Mouse (Mus musculus) lung, adult 2 months (tissue): ENCODE results near the gene Slc6a1. TPM values are rescaled to one million over a fixed set of nuclear protein-coding genes. Genes with fewer than 3 reads are reported as not detected.

ENCODE experiments used
- DNase-seq: peaks from one replicate; pipeline ENCODE4 v3.0.0; 2022
- H3K4me1 ChIP-seq: fragments of 200-500 bp; 2 replicates; pipeline ENCODE4 v1.6.1; 2011; ENCODE audit warnings: low read length; ENCODE audit not compliant: control insufficient read depth, insufficient read depth
- H3K4me3 ChIP-seq: fragments of 200-500 bp; replicated peaks from 2 replicates; pipeline ENCODE3; 2011; ENCODE audit warnings: low read depth, mild to moderate bottlenecking, control low read depth, low read length; ENCODE audit errors: extremely low read depth
- CTCF ChIP-seq: fragments of 200-500 bp; IDR thresholded peaks from 2 replicates; pipeline ENCODE4 v1.5.1; 2011; ENCODE audit warnings: mild to moderate bottlenecking, low read length, control low read depth; ENCODE audit not compliant: insufficient read depth
- POLR2A ChIP-seq: fragments of 200-500 bp; IDR thresholded peaks from 2 replicates; pipeline ENCODE4 v1.6.1; 2011; ENCODE audit warnings: low read depth, mild to moderate bottlenecking, control low read depth, low read length, borderline replicate concordance; ENCODE audit errors: extremely low read depth
- WGBS: fragments of 180-500 bp; shearing (Covaris S2); methylation state at CpG from one replicate; pipeline ENCODE4 v1.1.7; 2018; 5-methylcytosine and 5-hydroxymethylcytosine counted together
- polyA plus RNA-seq: library from polyadenylated mRNA; depleted of rRNA; stranded (reverse); fragments of >200 nt; gene quantifications from 2 replicates; pipeline ENCODE4 v1.2.3, GENCODE M21; 2012

Gene Slc6a1
- polyA plus RNA-seq, 1 experiment, result 0.24 TPM

GRCm38 (mm10) chr6:114289106-114289505 lies 6.7 kb downstream of the Slc6a1 start:
- TF ChIP-seq CTCF (no peak), POLR2A (no peak)
- DNase-seq, result no peak
- 48% methylated on average over 7 of the region's 7 CpGs for WGBS
- Histone ChIP-seq H3K4me3 (no peak overlapping the region), H3K4me1 (no peaks in the 10 kb centered on the region)

GRCm38 (mm10) chr6:114290184-114290583 lies 7.7 kb downstream of the Slc6a1 start:
- no peaks in the 10 kb centered on the region for H3K4me1 ChIP-seq
- DNase-seq, result no peak
- 42% methylated on average over 8 of the region's 8 CpGs for WGBS
- TF ChIP-seq POLR2A, result no peak
- no peak for TF ChIP-seq CTCF
- H3K4me3 ChIP-seq, result no peak overlapping the region

GRCm38 (mm10) chr6:114290929-114291328 lies 8.5 kb downstream of the Slc6a1 start:
- TF ChIP-seq POLR2A (no peak), CTCF (no peak)
- WGBS, result 54% methylated on average over 4 of the region's 4 CpGs
- Histone ChIP-seq H3K4me3 (no peak overlapping the region), H3K4me1 (no peaks in the 10 kb centered on the region)
- no peak for DNase-seq

GRCm38 (mm10) chr6:114291396-114291795 lies 9.0 kb downstream of the Slc6a1 start:
- WGBS, result 35% methylated on average over 5 of the region's 5 CpGs
- no peak for DNase-seq
- no peaks in the 10 kb centered on the region for H3K4me1 ChIP-seq

GRCm38 (mm10) chr6:114293511-114293910 lies 11.1 kb downstream of the Slc6a1 start:
- no peaks in the 10 kb centered on the region for H3K4me1 ChIP-seq
- TF ChIP-seq CTCF (no peak), POLR2A (no peak)
- DNase-seq, result no peak
- no peak overlapping the region for H3K4me3 ChIP-seq
- WGBS, result 12% methylated on average over 8 of the region's 8 CpGs

More at GRCm38 (mm10) chr6:114291396-114291795, 9.0 kb downstream of the Slc6a1 start:
- no peak overlapping the region for H3K4me3 ChIP-seq
- no peak for TF ChIP-seq POLR2A
- no peak for TF ChIP-seq CTCF

- no peak for DNase-seq
- no peak for TF ChIP-seq CTCF
- TF ChIP-seq POLR2A, result no peak
- WGBS, result 78% methylated on average over 4 of the region's 4 CpGs
- Histone ChIP-seq H3K4me3 (no peak overlapping the region), H3K4me1 (no peaks in the 10 kb centered on the region)
Measured at GRCm38 (mm10) chr6:114295086-114295485, 12.7 kb downstream of the Slc6a1 start.

GRCm38 (mm10) chr6:114297260-114298002 lies 15.0 kb downstream of the Slc6a1 start:
- TF ChIP-seq POLR2A (no peak), CTCF (no peak)
- 48% methylated on average over 10 of the region's 10 CpGs for WGBS
- H3K4me3 ChIP-seq, result no peak overlapping the region
- H3K4me1 ChIP-seq, result no peaks in the 10 kb centered on the region
- DNase-seq, result no peak

GRCm38 (mm10) chr6:114299699-114300098 lies 17.3 kb downstream of the Slc6a1 start:
- no peak for DNase-seq
- H3K4me1 ChIP-seq, result no peaks in the 10 kb centered on the region
- H3K4me3 ChIP-seq, result no peak overlapping the region
- TF ChIP-seq POLR2A (no peak), CTCF (no peak)
- 79% methylated on average over 5 of the region's 5 CpGs for WGBS

- no peak for TF ChIP-seq POLR2A
- no peak for TF ChIP-seq CTCF
Measured at GRCm38 (mm10) chr6:114300737-114301136, 18.3 kb downstream of the Slc6a1 start.

GRCm38 (mm10) chr6:114304668-114305067 lies 22.2 kb downstream of the Slc6a1 start:
- DNase-seq, result no peak
- TF ChIP-seq CTCF (no peak), POLR2A (no peak)
- 62% methylated on average over 6 of the region's 6 CpGs for WGBS
- Histone ChIP-seq H3K4me3 (no peak overlapping the region), H3K4me1 (no peaks in the 10 kb centered on the region)

More at GRCm38 (mm10) chr6:114300737-114301136, 18.3 kb downstream of the Slc6a1 start:
- WGBS, result 78% methylated on average over 11 of the region's 11 CpGs
- H3K4me3 ChIP-seq, result no peak overlapping the region
- DNase-seq, result no peak
- no peaks in the 10 kb centered on the region for H3K4me1 ChIP-seq

- 69% methylated on average over 5 of the region's 5 CpGs for WGBS
- Histone ChIP-seq H3K4me3 (no peak overlapping the region), H3K4me1 (no peaks in the 10 kb centered on the region)
- no peak for DNase-seq
- TF ChIP-seq POLR2A (no peak), CTCF (no peak)
Measured at GRCm38 (mm10) chr6:114320511-114320910, 38.1 kb downstream of the Slc6a1 start.
